Mouse (Mus musculus) hematopoietic stem cell, adult 5-6 weeks (primary cell): ENCODE results near the gene Nme2. TPM values are rescaled to one million over a fixed set of nuclear protein-coding genes. Genes with fewer than 3 reads are reported as not detected.

Experiments
- ATAC-seq, 2 experiments: fragments of 125-278 bp in 1 of 2; replicated peaks in 1 of 2; 2 replicates each; pipeline ENCODE4 v1.8.0; 2016 to 2017; ENCODE audit warnings: inconsistent platforms in 2 of 2, mild to moderate bottlenecking in 2 of 2, moderate number of reproducible peaks in 2 of 2, low read depth in 1 of 2, moderate TSS enrichment in 1 of 2; ENCODE audit not compliant: low FRiP score in 2 of 2, poor library complexity in 2 of 2, severe bottlenecking in 2 of 2, insufficient read depth in 1 of 2, low TSS enrichment in 1 of 2
- total RNA-seq: library from RNA; stranded (forward); fragments of 172-1452, 232-1000 nt; gene quantifications from 2 replicates; pipeline ENCODE4 v1.2.3, GENCODE M21; 2017

Gene Nme2
- 148 and 155 TPM in 2 replicates for total RNA-seq

- peak; percentile 13 to 22; a peak in 2 of 4 replicates for ATAC-seq
Observed at GRCm38 (mm10) chr11:93956159-93956558, at the start of gene Nme2. Nme2 (minus strand) TSS chr11:93956259.

- ATAC-seq = no peak
Observed at GRCm38 (mm10) chr11:94003346-94003745, 47.3 kb upstream of the Nme2 start.

GRCm38 (mm10) chr11:93999276-93999675 lies 43.2 kb upstream of the Nme2 start:
- ATAC-seq = no peak

GRCm38 (mm10) chr11:93997141-93997775 lies 41.2 kb upstream of the Nme2 start:
- ATAC-seq = peak; percentile 0 to 1; a peak in 1 of 4 replicates

GRCm38 (mm10) chr11:93996306-93997140 lies 40.5 kb upstream of the Nme2 start:
- ATAC-seq = peak; percentile 37 to 59

- ATAC-seq = peak; percentile 76 to 79
Observed at GRCm38 (mm10) chr11:93995720-93996305, 39.8 kb upstream of the Nme2 start, which contains the start of gene Spag9. Spag9 (plus strand) TSS chr11:93996091.

- peak; percentile 84 for ATAC-seq
Observed at GRCm38 (mm10) chr11:93995111-93995719, 39.2 kb upstream of the Nme2 start.

GRCm38 (mm10) chr11:93994531-93994930 lies 38.5 kb upstream of the Nme2 start:
- ATAC-seq = no peak

GRCm38 (mm10) chr11:93988328-93989062 lies 32.4 kb upstream of the Nme2 start:
- no peak for ATAC-seq

GRCm38 (mm10) chr11:93987625-93988327 lies 31.7 kb upstream of the Nme2 start:
- ATAC-seq = peak in 1 of 2 experiments; percentile 32; a peak in 2 of 4 replicates

GRCm38 (mm10) chr11:93987026-93987425 lies 31.0 kb upstream of the Nme2 start:
- no peak for ATAC-seq

- no peak for ATAC-seq
Observed at GRCm38 (mm10) chr11:93986298-93986697, 30.2 kb upstream of the Nme2 start.

GRCm38 (mm10) chr11:93985265-93985664 lies 29.2 kb upstream of the Nme2 start:
- no peak for ATAC-seq

GRCm38 (mm10) chr11:93984619-93985018 lies 28.6 kb upstream of the Nme2 start:
- no peak for ATAC-seq

GRCm38 (mm10) chr11:93979502-93980049 lies 23.5 kb upstream of the Nme2 start:
- no peak for ATAC-seq

GRCm38 (mm10) chr11:93972951-93973350 lies 16.9 kb upstream of the Nme2 start:
- ATAC-seq = no peak
